Comparison of ENCODE assay signal across 10 mouse cellular contexts in genomic region chr7:129759848-129760247, GRCm38 (mm10).
DNase-seq lines count a peak whose midpoint lies in the region; ATAC-seq and TF ChIP-seq lines count a peak whose summit lies in the region.
"Had no signal": no experiment of that assay in that cellular context is flagged by ENCODE, and none has a peak within 500 bp of the region (broad histone marks: within the 10 kb centered on the region; RNA-seq: fewer than 3 reads in every experiment).

No protein-coding gene starts in this region.

- no peak overlapping the region for H3K4me3 ChIP-seq in lung, postnatal 0 days (ENCODE audit: low read depth, low read length)
- no peak overlapping the region for H3K4me3 ChIP-seq in liver, embryonic 13.5 days (replicated peaks)
- H3K4me3 ChIP-seq: forebrain, embryonic 13.5 days had no signal

- peak; percentile 83 for DNase-seq in lung, postnatal 0 days (ENCODE audit: low spot score)
- DNase-seq in lung, postnatal 10 days = no peak
- DNase-seq in c-Kit-positive CD71-negative TER-119-negative erythroid progenitor cells, embryonic 14.5 days (ENCODE audit: low read depth) = peak; percentile 35
- DNase-seq in liver, embryonic 13.5 days = no peak
- peak; percentile 41 for DNase-seq in naive thymus-derived CD4-positive, alpha-beta T cell, adult 2 months (ENCODE audit: low read depth)
- no peak for DNase-seq in adrenal gland, adult 2 months
- no peak for DNase-seq in adrenal gland, postnatal 14 days
- DNase-seq: midbrain, embryonic 14.5 days; thymus, postnatal 14 days had no signal

- no peaks in the 10 kb centered on the region for H3K27me3 ChIP-seq in lung, postnatal 0 days (replicated peaks; ENCODE audit: insufficient read depth, low read length)
- no peaks in the 10 kb centered on the region for H3K27me3 ChIP-seq in liver, embryonic 13.5 days
- H3K27me3 ChIP-seq: forebrain, embryonic 13.5 days had no signal

- H3K27ac ChIP-seq in lung, postnatal 0 days (ENCODE audit: low read length) = peak overlapping the region; percentile 43; the same call in 1 of the 2 replicates
- H3K27ac ChIP-seq in liver, embryonic 13.5 days = peak overlapping the region; percentile 61
- H3K27ac ChIP-seq: forebrain, embryonic 13.5 days had no signal

- peak; percentile 68 for ATAC-seq in lung, postnatal 0 days
- ATAC-seq in liver, embryonic 13.5 days (ENCODE audit: low read depth) = no peak
- ATAC-seq: forebrain, embryonic 13.5 days had no signal

- H3K9ac ChIP-seq in lung, postnatal 0 days (replicated peaks; ENCODE audit: low read depth) = no peak overlapping the region
- H3K9ac ChIP-seq in liver, embryonic 13.5 days = no peak overlapping the region
- H3K9ac ChIP-seq: forebrain, embryonic 13.5 days had no signal

- peaks cover 13% of the 10 kb centered on the region for H3K4me1 ChIP-seq in lung, postnatal 0 days (ENCODE audit: insufficient read depth, low read depth, low read length)
- H3K4me1 ChIP-seq in liver, embryonic 13.5 days (replicated peaks) = peaks cover 3% of the 10 kb centered on the region; the same call in 1 of the 2 replicates

- H3K36me3 ChIP-seq in lung, postnatal 0 days (ENCODE audit: insufficient read depth, low read length) = no peaks in the 10 kb centered on the region
- no peaks in the 10 kb centered on the region for H3K36me3 ChIP-seq in liver, embryonic 13.5 days

- no peak for TF ChIP-seq CTCF in lung, postnatal 0 days (IDR thresholded peaks at IDR 0.05)

- no peaks in the 10 kb centered on the region for H3K9me3 ChIP-seq in lung, postnatal 0 days (ENCODE audit: low read length)
- no peaks in the 10 kb centered on the region; the same call in 1 of the 2 replicates for H3K9me3 ChIP-seq in liver, embryonic 13.5 days (replicated peaks)
- H3K9me3 ChIP-seq: forebrain, embryonic 13.5 days had no signal

- no peak overlapping the region for H3K4me2 ChIP-seq in lung, postnatal 0 days (replicated peaks; ENCODE audit: low read depth, low read length)
- H3K4me2 ChIP-seq in liver, embryonic 13.5 days = no peak overlapping the region
- H3K4me2 ChIP-seq: forebrain, embryonic 13.5 days had no signal

- peak; percentile 70 for TF ChIP-seq EP300 in lung, postnatal 0 days (IDR thresholded peaks at IDR 0.05)

- WGBS in lung, postnatal 0 days = 58% methylated on average over 4 of the region's 4 CpGs
- 20% methylated on average over 4 of the region's 4 CpGs for WGBS in liver, embryonic 13.5 days (ENCODE audit: insufficient replicate concordance)

Comparison
In these comparisons a context has a peak if more than half of its experiments do, and no peak if none do; other contexts are left out.
1. DNase-seq: peak in lung, postnatal 0 days (single experiment), c-Kit-positive CD71-negative TER-119-negative erythroid progenitor cells, embryonic 14.5 days (single experiment) and naive thymus-derived CD4-positive, alpha-beta T cell, adult 2 months (single experiment); none in lung, postnatal 10 days (single experiment), liver, embryonic 13.5 days (single experiment), adrenal gland, adult 2 months (single experiment) and adrenal gland, postnatal 14 days (single experiment).